Mouse (Mus musculus) brain, embryonic 18.5 days (tissue): ENCODE results near the gene Cmya5.
"Not testable (repeated sequence)": the region's sequence is repeated elsewhere in the genome, so short reads cannot be mapped to it uniquely, and the experiment has no call there.

ENCODE experiments used
- DNase-seq: peaks from one replicate; pipeline ENCODE4 v3.0.0-alpha.2; 2012; ENCODE audit warnings: low read depth, low spot score

Gene Cmya5

DNA sequence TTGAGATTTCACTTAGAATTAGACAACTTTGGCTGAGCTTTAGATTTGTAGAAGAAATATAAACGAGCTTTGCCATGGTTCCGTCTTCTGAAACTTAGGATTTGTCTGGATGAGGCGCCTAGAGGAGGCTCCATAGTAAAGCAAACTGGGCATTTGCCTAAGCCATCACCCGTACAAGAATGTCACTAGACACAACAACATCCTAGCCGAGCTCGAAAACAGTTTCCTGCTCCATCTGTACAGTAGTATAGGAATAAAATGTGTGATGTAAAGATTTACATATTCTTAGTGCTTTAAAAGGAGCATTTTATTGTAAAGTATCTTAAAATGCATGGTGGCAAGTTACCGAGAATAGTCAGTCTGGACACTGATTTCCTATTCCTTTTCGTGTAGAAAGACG is 22.2 kb downstream of the Cmya5 start:
- no peak for DNase-seq

DNA sequence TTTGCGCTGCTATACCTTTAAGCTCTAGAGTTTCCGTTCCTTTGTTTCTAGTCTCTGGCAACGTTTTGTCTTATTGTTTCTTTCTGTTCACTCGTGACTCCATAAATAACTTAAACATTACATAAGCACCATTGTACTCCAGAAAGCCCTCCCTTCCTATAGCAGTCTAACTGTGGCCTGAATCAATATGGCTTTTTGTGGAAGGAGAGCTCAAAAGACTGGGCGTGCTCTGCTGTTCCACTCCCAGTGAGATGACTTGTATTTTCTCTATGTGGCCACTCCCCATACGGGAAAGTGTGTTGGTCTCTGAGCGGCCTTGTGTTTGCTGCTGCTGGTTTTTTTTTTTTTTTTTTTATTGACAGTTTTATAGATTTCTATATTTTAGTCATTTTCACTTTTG is 27.3 kb downstream of the Cmya5 start:
- no peak for DNase-seq

DNA sequence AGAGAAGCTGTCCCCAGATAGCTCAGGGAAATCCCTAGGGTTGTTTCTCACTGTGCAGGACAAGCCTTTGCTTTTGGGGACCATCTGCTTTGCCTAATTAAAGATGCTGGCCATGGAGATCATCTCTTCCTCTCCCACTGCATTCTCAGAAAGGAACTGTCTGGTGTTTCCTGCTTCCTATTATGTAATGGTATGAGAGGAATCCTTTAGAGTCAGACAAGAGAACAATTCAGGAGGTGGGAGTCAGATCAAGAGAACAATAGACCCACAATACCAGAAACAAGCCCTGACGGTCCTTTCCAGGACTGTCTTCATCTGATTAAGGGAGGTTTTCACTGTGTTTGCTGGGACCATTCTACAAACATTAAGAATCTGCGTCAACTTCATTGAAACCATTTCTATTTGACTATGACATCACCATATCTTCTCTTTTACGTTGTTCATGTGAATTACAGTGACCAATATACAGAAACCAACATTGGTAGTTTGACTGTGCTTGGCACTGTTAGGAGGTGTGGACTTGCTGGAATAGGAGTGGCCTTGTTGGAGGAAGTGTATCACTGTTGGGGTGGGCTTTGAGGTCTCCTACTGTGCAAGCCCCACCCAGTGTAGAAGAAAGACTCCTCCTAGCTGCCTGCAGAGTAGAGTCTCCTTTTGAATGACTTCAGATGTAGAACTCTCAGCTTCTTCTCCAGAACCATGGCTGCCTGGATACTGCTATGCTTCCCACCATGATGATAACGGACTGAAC is 42.0 kb downstream of the Cmya5 start:
- DNase-seq, result no peak

DNA sequence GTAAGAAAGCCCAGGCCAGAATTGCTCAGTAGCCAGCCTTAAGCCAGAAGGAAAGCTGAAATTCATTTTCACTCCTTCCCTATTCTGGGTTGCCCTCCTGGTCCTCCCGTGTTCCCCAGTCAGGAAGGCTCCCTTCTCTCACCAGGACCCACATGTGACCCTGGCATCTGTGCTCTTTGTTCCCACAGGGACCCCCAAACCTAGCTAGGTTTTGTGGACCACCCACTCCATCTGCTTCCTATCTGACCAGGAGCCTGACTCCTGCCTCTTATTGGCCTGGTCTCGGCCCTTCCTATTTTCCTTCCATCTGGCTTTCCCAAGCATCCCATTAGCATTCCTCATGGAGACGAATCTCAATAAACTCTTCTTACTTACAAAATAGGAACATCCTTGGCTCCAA is 45.9 kb downstream of the Cmya5 start:
- DNase-seq, result no peak

DNA sequence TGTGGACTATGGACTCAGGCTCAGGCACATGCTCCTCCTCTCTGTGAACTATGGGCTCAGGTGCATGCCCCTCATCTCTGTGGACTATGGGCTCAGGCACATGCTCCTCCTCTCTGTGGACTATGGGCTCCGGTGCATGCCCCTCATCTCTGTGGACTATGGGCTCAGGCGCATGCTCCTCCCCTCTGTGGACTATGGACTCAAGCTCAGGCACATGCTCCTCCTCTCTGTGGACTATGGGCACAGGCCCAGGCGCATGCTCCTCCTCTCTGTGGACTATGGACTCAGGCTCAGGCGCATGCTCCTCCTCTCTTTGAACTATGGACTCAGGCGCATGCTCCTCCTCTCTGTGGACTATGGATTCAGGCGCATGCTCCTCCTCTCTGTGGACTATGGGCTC is 47.9 kb downstream of the Cmya5 start:
- DNase-seq, result no peak

DNA sequence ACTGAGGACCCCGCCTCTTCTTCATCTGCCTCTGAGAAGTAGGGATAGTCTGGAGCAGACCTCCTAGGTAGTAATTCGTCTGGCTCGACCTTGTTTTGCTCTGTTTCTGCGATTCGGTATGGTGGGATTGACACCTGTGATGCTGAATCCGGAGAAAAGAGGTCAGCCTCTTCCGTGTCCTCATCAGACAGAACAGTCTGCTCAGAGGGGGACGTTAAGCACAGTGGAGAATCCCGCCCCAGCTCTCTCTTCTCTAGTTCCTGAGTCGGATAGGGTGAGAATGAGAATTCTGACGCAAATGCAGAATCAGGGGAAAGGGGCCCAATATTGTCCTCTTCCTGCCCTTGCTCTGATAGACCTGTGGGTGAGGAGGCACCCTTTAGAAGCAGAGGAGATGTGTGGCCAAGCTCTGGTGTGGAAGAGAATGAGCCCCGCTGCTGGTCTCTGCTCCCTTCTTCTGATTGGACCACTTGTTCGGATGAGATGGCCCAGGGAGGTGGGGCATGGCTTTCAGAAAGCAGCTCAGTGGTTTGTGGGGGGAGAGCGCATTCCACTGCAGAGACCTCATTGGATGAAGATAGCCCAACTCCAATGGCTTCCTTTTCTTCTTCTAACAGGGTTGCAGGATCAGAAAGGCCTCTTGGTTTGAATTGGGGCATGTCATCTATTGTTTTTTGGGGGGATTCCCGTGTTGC is 49.3 kb downstream of the Cmya5 start:
- no peak for DNase-seq

DNA sequence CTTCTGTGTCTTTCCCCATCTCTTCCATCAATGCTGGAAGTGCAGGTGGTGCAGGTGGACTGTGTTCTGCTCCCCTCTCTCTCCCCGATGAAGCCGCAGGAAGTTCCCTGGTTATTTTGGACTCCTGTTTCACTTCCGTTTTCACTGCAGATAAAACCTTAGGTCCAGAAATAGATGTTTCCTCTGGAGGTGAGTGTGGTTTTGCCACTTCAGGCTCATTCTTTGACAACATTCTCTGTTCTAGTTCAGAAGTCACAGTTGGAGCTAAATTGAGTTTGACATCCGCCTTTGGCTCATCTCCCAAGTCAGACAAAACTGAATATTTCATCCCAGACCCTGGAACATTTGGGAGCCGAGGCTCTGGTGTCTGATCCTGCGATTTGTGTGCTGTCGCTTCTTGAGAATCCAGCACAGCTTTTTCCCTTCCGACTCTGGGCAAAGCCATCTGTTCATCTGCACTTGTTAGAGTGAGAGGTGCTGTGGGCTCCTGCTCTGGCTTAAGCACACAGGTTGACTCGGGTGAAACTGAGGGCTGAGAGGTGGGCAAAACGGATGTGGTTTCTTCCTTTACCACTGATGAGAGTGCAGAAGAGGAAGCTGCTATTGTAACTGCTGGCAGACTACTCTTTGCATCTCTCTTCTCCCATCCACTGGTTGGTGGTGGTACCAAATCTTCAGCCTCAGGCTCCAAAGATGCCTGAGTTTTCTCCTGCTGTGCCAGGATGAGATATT is 50.2 kb downstream of the Cmya5 start:
- DNase-seq, result no peak

DNA sequence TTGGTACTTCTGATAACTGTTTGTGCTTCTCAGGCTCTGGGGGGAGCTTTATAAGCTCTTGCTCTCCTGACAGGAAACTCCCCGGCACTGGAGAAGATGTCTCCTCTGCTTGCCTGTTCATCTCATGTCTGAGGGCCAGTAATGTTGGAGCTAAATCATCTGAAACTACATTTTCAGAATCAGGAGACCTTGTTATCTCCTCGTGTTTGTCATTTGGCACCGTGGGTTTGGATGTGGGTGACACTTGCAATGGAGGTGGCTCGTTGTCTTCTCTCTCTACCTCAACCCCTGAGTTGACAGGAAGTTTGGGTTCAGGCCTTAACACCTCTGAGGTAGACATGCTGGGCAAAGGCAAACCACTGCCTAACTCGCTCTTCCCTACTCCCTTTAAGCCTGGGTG is 50.8 kb downstream of the Cmya5 start:
- no peak for DNase-seq

DNA sequence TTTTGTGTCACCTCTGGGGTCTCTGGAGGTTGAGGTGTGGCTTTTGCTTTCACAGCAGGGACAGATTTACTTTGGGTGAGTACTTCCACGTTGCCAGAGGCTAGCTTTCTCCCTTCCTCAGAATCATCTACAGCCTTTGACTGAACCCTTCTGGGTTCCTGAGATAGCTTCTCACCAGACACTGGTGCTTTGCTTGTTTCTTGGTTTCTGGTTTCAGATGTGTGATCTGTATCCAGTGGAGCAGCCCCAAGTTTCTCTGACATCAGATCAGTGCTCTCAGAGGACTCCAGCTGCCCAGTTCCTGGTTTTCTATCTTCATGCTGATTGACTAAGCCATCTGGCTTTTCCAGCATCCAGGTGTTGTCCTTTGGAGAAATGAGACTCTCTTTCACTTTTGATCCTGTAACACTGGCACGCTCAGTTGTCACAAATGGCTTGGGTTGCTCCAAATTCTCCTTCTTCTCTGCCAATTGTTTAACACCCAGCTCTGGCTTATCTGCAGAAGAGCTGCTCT is 51.6 kb downstream of the Cmya5 start:
- no peak for DNase-seq

DNA sequence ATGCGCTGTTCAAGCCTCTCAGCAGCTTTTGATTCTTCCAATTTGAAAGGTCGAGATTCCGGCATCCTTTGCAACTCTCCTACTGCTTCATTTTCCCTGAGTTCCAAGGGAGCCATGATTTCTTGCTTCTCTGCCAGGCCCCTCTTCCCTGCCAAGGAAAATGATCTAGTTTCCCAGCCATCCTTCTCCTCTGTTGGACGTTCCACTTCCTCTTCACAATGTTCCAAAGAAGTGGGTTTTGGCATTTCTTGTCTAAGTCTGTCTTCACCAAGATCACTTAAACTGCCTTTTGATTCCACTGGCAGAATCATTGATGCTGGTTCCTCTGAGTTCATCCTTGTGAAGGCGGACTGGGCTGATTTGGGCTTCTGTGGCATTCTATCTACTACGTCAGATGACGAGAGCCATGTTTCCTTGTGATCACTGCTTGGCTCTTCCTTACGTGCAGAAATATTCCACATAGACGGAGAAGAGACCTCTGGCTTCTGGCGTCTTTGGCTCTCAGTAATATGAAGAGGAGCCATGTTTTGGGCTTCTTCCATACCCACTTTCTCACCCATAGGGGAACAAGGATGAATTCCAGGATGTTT is 52.6 kb downstream of the Cmya5 start:
- no peak for DNase-seq

DNA sequence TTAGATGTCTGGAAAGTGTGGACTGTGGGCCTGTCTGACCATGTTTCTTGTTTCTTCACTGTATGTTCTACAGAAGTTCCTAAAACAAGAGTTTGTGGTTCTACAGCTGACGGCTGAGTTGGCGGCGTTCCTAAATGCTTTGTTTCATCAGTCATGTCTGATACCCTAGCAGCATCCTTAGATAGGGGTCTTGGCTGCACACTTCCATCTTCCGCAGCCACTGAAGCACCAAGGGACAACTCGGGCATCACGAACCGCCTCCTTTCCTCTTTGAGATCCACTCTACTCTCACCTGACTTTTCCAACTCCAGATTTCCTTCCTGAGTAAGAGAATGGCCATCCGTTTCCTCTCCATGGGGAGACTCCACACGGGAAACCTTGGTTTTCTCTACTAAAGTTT is 53.3 kb downstream of the Cmya5 start:
- no peak for DNase-seq

DNA sequence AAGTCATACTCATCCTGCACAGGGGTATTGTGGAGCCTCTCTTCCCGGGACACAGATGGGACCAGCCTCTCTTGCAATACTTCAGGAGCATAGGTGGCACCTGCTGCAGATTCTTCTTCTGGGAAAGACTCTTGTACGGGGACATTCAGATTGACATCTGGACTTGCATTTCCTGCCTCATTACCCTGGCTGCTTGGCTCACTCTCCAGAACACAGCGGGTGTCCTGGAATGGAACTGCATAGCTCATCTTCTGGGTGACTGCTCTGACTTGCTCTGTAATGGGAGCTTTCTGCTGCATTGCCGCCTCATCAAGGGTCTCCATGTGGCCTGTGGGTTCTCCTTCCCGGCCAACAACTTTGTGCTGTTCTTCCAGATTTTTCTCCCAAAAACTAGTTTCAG is 55.0 kb downstream of the Cmya5 start:
- DNase-seq, result no peak

DNA sequence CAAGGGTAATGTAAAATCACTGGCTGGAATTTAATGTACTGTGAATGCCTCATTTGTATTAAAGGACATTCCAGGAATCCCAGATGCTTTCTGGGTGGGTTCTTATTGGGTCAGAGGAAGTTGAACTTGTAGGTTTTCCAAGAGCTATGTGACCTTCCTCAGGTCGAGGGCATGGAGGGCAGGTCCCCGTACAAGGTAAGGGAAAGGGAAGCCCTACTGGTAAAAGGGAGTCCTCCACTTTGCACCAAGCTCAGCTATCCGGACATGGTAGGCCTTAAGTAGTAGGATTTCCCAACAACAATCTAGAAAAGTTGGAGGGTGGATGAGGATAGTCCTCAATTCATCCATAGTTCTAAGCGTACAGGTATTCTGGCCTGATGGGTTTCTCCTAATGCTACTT is 58.8 kb downstream of the Cmya5 start:
- no peak for DNase-seq

DNA sequence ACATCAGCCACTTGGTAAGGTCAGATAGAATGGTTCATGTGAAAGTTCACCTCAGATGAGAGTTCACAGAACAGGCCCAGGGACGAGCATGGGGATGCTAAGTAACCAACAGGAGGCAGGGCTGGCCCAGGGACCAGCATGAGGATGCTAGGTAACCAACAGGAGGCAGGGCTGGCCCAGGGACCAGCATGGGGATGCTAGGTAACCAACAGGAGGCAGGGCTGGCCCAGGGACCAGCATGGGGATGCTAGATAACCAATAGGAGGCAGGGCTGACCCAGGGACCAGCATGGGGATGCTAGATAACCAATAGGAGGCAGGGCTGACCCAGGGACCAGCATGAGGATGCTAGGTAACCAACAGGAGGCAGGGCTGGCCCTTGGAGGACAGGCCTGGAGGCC is 62.2 kb downstream of the Cmya5 start:
- DNase-seq, result not testable (repeated sequence)

DNA sequence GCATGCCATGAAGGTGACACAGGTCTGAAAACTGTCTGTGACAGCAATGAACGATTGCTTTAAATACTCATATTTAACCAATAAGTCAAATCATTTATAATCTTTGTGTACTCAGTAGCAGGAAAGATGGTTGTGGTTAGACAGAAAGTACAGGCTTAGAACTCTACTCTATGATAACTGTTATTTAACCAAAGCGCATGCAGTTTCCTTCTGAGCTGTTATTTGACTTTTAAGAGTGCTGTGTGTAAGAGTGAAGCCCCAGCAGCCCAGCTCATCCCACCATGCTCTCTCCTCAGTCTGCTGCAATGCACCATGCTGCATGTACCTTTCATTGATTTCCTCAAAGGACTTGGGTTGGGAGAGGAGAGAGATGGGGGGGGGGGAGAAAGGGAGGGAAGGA is 63.7 kb downstream of the Cmya5 start:
- DNase-seq, result no peak

DNA sequence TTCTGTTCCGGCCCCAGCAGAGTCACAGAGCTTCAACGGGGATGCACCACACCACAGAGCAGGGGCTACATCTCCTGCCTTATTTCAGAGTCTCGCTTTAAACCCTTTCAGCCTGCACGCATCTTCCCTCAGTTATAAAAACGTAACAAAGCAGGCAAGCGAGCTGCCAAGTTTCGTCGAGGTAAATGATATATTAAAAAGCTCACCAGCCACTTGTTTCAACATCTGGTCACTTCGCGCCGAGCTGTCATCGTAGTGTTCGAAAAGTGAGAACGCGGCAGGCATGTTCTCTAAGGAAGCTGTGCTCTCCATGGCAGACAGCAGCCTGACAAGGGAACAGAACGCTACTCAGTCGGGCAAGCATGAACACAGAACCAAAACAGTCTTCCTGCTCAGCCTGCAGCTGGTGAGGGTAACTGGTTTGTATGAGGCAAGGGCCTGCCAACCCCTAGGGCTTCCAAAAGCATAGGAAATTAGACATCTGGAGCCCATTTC is 70.3 kb downstream of the Cmya5 start:
- no peak for DNase-seq

DNA sequence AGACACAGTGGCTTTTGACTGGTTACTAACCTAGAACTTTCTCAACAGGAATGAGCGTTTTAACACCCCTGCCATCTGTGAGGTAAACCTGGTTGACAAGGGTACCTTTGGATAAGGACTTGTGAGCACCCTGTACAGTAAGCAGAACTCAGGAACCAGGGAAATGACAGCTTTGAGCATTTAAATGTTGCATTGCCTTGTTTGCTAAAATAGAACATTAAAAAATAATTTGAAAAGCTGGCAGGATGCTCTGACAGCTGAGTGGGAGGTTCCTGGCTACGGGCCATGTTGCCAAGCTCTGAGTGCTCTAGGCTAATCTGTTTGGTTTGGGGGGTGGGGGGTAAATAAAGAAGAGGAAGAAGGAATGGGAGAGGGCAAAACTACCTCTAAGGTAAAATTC is 70.9 kb downstream of the Cmya5 start:
- DNase-seq, result no peak

DNA sequence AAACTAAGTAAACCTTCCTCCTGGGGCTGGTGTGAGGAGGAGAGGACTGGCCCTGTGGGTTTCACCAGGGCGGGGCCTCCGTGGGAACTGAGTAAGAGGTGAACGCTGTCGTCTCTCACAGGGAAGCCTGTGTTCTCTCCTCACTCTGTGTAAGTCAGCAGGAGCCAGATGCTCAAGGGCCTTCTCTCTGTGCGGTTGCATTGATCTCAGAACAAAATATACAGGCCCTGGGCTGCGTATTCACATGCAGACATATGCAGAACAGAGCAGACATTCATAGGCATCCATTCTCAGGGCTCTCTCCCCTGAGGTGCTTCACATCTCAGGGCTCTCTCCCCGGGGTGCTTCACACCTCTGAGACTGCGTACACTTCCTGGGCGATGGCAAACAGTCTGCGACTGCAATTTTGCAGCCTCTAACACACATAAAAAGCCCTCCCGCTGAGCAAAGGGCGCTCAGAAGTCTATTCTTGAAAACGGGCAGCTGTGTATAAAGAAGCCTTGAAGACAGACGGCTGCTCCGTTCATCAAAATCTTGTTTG is 71.6 kb downstream of the Cmya5 start:
- DNase-seq, result no peak

DNA sequence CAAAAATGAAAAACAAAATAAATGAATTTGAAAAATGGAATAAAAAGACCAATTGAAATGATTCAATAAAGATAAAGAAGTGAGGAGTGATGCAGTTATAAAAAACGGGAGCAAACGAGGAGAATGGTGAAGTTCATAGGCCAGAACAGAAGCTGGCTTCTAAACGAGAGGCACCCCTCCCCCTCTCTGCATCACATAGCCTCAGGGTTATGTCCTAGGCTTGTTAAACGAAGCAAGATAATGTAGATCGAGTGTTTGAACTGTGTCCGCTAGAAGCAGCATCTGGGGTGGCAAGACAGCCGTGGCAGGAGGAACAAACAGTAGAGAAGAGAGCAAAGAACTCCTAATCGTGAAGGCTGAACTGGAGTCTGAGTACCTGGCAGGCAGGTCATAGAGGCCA is 74.1 kb downstream of the Cmya5 start:
- no peak for DNase-seq

DNA sequence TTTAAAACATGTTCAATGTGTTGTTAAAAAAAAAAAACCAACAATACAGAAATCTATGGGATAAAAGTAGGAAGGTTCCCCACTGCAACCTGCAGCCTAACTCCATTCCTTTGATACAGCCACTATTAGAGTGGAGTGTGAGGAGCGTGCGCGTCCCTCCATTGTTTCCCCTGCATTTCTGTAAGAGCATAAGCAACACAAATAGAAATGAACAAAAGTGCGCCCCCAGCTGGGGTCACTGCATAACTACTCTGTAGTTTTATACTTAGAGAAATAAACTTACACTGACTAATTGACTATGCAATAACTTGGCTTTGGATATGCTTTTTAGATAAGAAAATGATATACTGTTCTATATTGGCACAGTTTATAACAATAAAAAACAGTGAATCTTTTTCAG is 75.0 kb downstream of the Cmya5 start:
- no peak for DNase-seq

DNA sequence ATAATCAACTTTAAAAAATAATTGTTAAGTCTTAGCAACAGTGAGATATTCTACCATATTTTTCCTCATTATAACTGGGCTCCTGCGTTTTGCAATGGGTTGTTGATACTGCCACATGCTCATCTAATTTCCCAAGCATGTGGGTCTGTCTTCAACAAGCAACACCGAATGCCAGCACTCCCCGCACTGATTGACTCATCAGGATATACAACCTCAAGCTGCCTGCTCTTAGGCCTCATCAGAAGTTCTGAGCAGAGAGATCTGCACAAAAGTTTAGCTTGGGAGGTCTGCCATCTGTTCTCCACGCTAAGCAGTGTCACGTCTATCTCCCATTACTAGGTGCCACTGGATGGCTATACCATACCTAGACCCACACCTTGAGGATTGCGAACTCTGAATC is 76.2 kb downstream of the Cmya5 start:
- no peak for DNase-seq
